Mouse (Mus musculus) layer of hippocampus, adult 2 months (tissue): ENCODE measurements at regions not wholly inside any gene's neighbourhood (a gene's known extent, or its start where the extent isn't known, plus 50 kb on each side); places are given as distances from the start of the nearest gene placed in this dataset.

Experiments used
- DNase-seq, 2 experiments: peaks; one replicate each; pipeline ENCODE4 v3.0.0; 2022; ENCODE audit warnings: low spot score in 2 of 2
- H3K27ac ChIP-seq: fragments of 200-600 bp; 2 replicates; pipeline ENCODE4 v1.8.1; 2022
- H3K4me3 ChIP-seq: fragments of 200-600 bp; 2 replicates; pipeline ENCODE4 v1.8.1; 2022; ENCODE audit warnings: mild to moderate bottlenecking
- CTCF ChIP-seq: fragments of 200-600 bp; conservative IDR thresholded peaks from 2 replicates; pipeline ENCODE4 v1.8.1; 2022; ENCODE audit warnings: antibody characterized with exemption, mild to moderate bottlenecking, moderate library complexity

GRCm38 (mm10) chr8:103879505-103879904 is 221.9 kb upstream of the Cdh5 start:
- DNase-seq = no peak
- Histone ChIP-seq H3K4me3 (no peak overlapping the region), H3K27ac (no peak overlapping the region)
- TF ChIP-seq CTCF = no peak

GRCm38 (mm10) chr8:103880431-103881145 is 220.8 kb upstream of the Cdh5 start:
- no peak for DNase-seq
- Histone ChIP-seq H3K27ac (no peak overlapping the region), H3K4me3 (no peak overlapping the region)
- no peak for TF ChIP-seq CTCF

- no peak overlapping the region for H3K4me3 ChIP-seq
- TF ChIP-seq CTCF = no peak
- no peak overlapping the region for H3K27ac ChIP-seq
- DNase-seq = no peak
These were observed 220.3 kb upstream of the Cdh5 start for GRCm38 (mm10) chr8:103881146-103881486.

DNA sequence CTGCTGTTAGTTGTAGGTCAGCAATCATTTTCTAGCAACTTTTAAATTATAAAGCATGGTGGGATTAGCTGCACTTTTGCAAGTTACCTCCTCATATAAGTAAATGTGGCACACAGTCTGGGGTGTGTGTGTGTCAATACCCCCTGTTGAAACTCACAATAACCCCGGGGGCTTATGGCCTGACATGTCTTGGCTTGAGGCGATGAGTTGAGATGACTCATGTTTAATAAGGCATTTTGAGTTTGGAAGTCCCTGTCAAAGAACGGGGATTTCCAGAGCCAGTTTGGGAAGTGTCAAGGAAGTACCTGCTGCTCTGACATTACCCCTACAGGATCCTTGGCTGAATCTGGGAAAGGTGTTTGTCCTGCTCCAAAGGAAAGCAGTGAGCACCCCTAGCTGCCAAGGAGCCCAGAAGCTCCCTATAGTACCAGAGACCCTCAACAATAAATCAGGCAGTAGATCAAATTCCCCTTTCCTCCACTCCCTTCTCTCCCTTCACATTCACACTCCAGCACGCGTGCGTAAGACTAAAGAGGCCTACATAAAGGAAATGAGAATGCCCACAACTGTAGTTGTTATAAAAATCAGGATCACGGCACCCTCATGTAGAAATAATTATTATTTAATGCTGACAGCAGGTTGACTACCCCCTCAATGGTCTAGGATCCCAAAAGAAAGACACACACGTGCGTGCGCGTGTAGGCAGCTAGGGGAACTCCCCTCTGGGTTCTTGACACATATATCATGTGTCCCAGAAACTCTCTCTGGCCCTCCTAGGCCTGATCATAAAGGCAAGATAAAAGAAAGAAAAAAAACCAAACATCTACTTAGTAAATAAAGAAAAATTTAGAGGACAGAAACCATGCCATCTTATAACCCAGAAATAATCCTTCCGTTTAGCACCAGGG is 216.3 kb upstream of the Cdh5 start:
- no peak for DNase-seq
- TF ChIP-seq CTCF = no peak

DNA sequence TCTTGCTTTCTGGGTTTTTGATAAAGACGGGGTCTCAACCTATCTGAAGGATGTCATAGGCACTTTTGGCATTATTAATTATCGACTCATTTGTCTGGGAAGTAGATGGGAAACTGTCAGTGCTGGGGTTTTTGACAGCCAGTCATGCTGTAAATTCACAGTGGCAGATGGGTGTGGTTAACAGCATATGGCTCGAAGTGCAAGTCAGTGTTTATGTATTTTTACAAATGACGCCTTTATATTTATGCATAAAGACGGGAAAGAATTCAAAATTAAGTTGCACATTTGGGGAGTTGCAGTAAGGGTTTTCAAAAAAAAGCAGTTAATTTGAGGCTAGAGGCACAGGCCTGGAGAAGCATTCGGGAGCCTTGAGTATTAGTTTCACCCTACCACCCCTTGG is 206.8 kb upstream of the Cdh5 start:
- no peak for TF ChIP-seq CTCF
- peak; percentile 28 to 29 for DNase-seq
- no peak overlapping the region for H3K27ac ChIP-seq
- H3K4me3 ChIP-seq = no peak overlapping the region

More for the DNA sequence above, 216.3 kb upstream of the Cdh5 start:
- Histone ChIP-seq H3K27ac (no peak overlapping the region), H3K4me3 (no peak overlapping the region)

GRCm38 (mm10) chr8:103895132-103895531 is 206.3 kb upstream of the Cdh5 start:
- no peak for DNase-seq
- H3K4me3 ChIP-seq = no peak overlapping the region
- no peak for TF ChIP-seq CTCF

GRCm38 (mm10) chr8:103897463-103897862 is 204.0 kb upstream of the Cdh5 start:
- Histone ChIP-seq H3K27ac (no peak overlapping the region), H3K4me3 (no peak overlapping the region)
- no peak for TF ChIP-seq CTCF
- no peak for DNase-seq

More at GRCm38 (mm10) chr8:103895132-103895531, 206.3 kb upstream of the Cdh5 start:
- H3K27ac ChIP-seq = no peak overlapping the region

DNA sequence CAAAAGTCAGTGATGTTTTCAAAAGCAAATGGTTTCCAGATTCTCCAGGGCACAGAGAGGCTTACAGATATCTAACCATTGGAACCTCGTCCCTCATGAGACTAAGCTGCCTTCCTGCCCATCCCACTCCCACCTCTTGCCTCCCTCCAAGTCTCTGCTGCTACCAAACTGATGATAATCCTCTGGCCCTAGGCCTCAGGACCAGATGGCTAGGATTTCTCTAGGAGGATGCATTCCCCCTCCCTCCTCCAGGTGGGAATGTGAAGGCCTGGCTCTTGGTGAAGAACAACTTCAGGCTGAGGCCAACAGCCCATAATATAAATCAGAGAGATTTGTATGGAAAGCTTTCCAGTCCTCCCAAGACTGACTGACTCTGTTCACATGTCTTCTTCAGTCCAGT is 198.9 kb upstream of the Cdh5 start:
- no peak overlapping the region for H3K27ac ChIP-seq
- H3K4me3 ChIP-seq = no peak overlapping the region
- no peak for TF ChIP-seq CTCF
- no peak for DNase-seq

GRCm38 (mm10) chr8:103903635-103904034 is 197.8 kb upstream of the Cdh5 start:
- DNase-seq = no peak
- Histone ChIP-seq H3K4me3 (no peak overlapping the region), H3K27ac (no peak overlapping the region)
- no peak for TF ChIP-seq CTCF

- Histone ChIP-seq H3K27ac (no peak overlapping the region), H3K4me3 (no peak overlapping the region)
- DNase-seq = no peak
- no peak for TF ChIP-seq CTCF
These were observed 193.8 kb upstream of the Cdh5 start for GRCm38 (mm10) chr8:103907662-103908061.

DNA sequence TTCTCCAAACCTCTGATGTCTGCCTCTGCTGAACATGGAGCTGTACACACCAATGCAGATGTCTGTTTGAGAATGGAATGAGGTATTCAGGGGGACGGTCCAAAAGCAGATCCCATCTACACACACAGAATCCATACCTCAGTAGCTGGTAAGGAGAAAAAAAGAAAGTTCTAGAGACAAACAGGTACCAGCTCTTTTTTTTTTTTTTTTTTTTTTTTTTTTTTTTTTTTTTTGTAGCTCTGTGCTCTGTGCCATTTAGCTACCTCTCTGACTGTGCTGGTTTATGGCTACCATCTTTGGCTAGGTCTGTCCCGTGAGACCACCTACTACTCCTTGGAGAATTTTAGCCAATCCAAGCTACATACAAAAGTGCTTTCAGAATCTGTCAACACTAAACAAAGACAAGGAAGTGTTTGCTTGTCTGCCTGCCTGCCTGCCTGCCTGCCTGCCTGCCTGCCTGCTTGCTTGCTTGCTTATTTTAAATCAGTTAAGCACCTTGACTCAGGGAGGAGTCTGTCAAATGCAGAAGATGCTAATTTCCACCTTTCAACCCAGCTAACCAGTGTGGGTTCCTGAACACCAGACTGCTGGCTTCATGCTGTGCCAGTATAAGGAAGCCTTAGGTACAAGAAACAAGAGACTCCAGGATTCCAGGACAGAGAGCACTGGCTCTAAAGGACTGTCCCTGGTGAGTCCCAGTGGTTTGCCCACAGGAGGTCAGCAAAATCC is 190.0 kb upstream of the Cdh5 start:
- TF ChIP-seq CTCF = no peak
- no peak overlapping the region for H3K4me3 ChIP-seq
- DNase-seq = no peak
- no peak overlapping the region for H3K27ac ChIP-seq

DNA sequence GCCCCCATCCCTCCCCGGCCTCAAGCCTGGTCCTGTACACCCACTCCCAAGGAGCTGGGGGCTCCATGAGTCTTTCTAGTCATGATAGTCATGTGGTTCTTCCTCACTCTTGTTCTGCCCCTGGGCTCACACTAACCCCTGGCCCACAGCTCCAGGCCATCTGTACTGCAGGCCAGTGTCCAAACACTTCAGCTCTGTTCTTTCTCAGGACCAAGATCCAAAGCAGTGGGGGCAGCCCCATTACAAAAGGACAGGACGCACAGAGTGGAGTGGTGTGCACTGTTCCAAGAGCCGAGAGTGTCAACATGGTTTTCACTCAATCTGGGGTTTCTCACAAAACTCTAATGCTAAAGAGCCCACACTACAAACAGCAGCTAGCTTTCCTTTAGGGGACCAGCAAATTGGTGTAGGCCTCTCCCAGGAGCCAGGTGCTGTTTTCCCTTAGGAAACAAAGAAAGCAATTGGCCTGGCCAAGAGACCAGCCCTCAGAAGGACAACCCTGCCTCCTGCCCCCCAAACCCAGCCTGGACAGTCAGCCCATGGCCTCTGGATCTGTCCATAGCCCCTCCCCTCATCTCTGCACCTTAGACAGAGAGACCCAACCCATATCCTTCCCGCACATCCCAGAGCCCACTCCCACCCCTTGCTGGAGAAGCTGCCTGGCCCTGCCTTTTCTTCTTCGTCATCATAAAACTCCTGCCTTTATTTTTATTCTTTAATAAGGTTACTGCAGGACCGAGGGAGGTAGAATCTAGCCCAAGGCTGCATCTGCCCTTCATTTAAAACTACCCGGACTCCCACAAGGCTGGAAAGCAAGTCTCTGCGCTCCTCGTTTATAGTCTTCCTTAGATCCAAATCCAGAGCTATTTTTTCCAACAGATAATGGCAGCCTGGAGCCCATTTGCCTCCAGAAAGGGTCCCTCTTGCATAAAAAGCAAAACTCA is 188.2 kb upstream of the Cdh5 start:
- Histone ChIP-seq H3K27ac (no peak overlapping the region), H3K4me3 (no peak overlapping the region)
- no peak for DNase-seq
- TF ChIP-seq CTCF = no peak
